Mouse (Mus musculus) spleen, adult 2 months (tissue): ENCODE data around the gene Polr1a.

ENCODE experiments used
- CTCF ChIP-seq: fragments of 200-500 bp; IDR thresholded peaks from 2 replicates; pipeline ENCODE4 v1.5.1; 2011; ENCODE audit warnings: mild to moderate bottlenecking, inconsistent platforms; ENCODE audit not compliant: insufficient read depth, insufficient read length, insufficient replicate concordance; ENCODE audit errors: extremely low read depth
- POLR2A ChIP-seq: fragments of 200-500 bp; IDR thresholded peaks from 2 replicates; pipeline ENCODE4 v1.6.1; 2011; ENCODE audit warnings: low read depth, low read length, inconsistent platforms

DNA sequence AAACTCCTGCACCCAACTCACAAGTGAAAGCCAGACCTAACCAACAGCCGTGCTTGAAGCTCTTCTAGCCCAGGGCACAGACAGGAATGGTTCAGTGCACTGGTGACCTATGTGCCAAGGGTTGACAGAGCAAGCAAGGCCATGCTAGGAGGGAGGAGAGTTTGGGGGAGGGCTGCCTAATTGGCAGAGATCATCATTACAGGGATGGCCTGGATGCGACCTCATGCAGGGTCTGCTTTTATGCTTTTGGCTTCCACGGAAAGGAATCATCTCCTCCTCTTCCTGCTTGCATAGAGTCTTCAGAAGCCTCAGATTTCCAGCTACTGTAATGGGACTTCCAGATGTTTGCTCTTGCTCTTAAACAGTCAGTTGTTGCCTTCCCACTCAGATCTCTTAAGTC lies 40.9 kb downstream of the Polr1a start:
- TF ChIP-seq CTCF: no peak
- no peak for TF ChIP-seq POLR2A
